Mouse (Mus musculus) central nervous system, embryonic 14 days (tissue): ENCODE data around the gene Harbi1. TPM values are rescaled to one million over a fixed set of nuclear protein-coding genes. Genes with fewer than 3 reads are reported as not detected.

Source experiments
- polyA plus RNA-seq: library from polyadenylated mRNA; depleted of rRNA; stranded (reverse); fragments of >200 nt; gene quantifications from 2 replicates; pipeline ENCODE4 v1.2.3, GENCODE M21; 2012; rRNA removed

Gene Harbi1
- polyA plus RNA-seq = 7.6 and 7.8 TPM in 2 replicates

DNA sequence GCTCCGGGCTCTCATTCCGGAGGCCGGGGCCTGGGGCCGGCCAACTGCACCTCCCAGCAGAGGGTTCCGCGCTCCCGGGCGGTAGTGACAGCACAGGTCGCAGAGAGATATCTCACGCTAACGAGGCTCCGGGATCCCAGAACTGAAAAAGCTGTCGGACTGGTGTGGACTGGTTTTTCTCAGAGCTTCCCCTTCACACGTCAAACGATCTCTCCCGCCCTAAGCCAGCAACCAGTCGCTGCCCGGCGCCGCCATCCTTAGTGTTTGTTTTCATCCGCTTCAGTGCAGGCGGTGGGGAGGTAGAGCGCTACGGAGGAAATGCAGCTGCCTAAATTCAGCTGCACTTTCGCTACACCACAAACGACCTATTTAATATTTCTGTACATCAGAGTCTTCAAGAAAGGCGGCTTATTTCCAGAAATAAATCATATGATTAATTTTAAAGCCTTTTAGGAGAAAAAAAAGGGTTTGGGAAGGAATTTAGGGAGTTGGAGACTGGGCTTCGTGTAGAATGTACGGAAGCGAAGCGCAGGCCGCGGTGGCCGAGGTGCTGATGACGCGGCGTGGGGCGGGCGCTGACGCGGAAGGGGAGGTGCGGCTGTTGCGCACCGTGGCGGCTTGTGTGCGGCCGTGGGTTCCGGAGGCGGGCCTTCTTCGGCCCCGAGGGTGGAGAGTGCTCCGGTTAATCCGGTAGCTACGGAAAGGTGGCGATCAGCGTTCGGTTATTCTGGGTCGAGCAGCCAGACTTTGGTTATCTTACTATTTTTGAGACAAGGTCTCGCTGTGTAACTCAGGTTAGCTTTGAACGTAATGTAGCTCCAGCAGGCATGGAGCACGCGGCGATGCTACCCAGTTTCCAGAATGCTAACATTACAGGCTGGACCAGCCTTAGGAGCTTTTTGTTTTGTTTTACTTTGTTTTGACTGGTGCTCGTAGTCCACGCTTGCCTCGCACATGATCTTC, at the start of gene Harbi1, which contains the start of gene Atg13:
Gene Harbi1 (plus strand): TSS at position 581 of the 963 bp plus-strand sequence.
Gene Atg13 (minus strand): TSS at position 305 of the 963 bp plus-strand sequence.

GRCm38 (mm10) chr2:91729971-91730821, 19.5 kb downstream of the Harbi1 start, which contains the start of gene Ambra1:
Ambra1 (plus strand) TSS chr2:91730134.

Other genes with a start within 250 kb of the Harbi1 start
- 92.3 and 113 TPM in 2 replicates for gene Ckap5, start 184.1 kb upstream of the Harbi1 start, polyA plus RNA-seq
- 0.12 and 0.64 TPM in 2 replicates for gene F2, start 74.4 kb upstream of the Harbi1 start, polyA plus RNA-seq
- gene Zfp408, start 61.1 kb upstream of the Harbi1 start, polyA plus RNA-seq = 30.2 and 30.3 TPM in 2 replicates
- 74.7 and 85.3 TPM in 2 replicates for gene Arhgap1, start 61.0 kb upstream of the Harbi1 start, polyA plus RNA-seq
- 52.7 and 58.6 TPM in 2 replicates for gene Atg13, start 276 bp upstream of the Harbi1 start, polyA plus RNA-seq
- gene Ambra1, start 19.3 kb downstream of the Harbi1 start, polyA plus RNA-seq = 29.1 and 32.4 TPM in 2 replicates
- gene Chrm4, start 216.4 kb downstream of the Harbi1 start, polyA plus RNA-seq = 1.4 TPM in 2 replicates
- gene Mdk, start 221.4 kb downstream of the Harbi1 start, polyA plus RNA-seq = 347 and 487 TPM in 2 replicates
- not detected in 2 replicates for gene Gm9821, start 234.9 kb downstream of the Harbi1 start, polyA plus RNA-seq